Mouse (Mus musculus) kidney, postnatal 25 days (tissue): ENCODE results near the gene Olfr1270.
A peak's percentile ranks its signal among the peaks of the same experiment; 100 is the strongest.
"Not testable (repeated sequence)": the region's sequence is repeated elsewhere in the genome, so short reads cannot be mapped to it uniquely, and the experiment has no call there.

ENCODE experiments used
- DNase-seq, 2 experiments: peaks; one replicate each; pipeline ENCODE4 v3.0.0; 2021; ENCODE audit warnings: mixed read lengths in 2 of 2

Gene Olfr1270

DNA sequence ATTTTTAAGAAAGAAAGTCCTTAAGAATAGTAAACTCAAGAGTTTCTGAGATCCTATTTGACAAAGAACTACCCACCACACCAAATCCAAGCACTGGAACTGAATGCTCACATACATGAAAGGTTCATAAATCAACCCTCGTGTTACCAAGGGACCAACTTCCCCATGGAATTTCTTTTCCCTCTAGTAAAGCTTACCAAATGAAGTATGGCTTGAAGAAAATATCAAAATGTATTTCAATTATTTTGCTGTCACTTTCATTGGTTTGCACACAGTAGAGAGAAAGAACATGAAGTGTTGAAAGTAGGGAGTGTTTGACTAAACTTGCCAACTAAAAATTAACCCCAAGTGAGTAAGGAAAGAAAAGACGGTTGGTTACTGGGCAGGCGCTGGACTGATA, at the start of gene Olfr1270:
TSS of gene Olfr1270 (minus strand) at position 101 of the 400 bp plus-strand sequence.
- no peak for DNase-seq

DNA sequence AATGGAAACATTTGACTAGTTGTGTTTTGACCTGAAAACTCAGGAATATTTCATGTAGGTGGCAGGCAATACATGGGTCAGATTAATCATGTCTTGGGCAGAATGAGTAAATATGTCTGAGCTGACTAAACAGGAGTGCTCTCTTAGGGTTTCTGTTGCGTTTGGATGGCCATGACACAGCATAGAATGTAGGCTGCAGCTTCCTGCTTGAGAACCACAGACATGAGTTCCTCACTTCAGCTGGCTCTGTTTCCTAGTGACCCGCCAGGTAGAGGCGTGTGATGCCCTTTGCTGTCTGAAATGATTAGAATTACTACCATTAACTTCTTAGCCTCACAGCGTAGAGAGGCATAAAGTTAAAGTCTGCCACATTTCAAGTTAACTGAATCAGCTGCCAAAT, 46.7 kb upstream of the Olfr1270 start:
- DNase-seq: not testable (repeated sequence)

DNA sequence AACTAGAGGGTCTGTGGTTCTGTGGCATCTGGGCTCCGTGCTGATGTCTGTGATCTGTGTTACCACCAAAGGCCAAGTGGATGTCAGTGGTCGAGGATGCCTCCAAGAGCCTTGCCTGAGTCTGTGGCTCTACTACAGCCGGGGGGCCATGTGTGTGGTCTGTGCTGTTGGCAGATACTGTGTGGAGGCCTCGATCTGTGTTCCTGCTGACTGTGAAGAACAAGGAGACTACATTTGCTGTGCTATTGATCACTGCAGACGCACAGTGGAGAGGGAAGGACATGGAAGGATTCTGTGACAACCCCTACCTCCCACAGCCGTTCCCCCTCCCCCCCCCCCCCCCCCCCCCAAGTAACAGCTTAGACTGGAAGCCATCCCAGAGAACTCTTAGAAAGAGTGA, 42.4 kb upstream of the Olfr1270 start:
- not testable (repeated sequence) for DNase-seq

DNA sequence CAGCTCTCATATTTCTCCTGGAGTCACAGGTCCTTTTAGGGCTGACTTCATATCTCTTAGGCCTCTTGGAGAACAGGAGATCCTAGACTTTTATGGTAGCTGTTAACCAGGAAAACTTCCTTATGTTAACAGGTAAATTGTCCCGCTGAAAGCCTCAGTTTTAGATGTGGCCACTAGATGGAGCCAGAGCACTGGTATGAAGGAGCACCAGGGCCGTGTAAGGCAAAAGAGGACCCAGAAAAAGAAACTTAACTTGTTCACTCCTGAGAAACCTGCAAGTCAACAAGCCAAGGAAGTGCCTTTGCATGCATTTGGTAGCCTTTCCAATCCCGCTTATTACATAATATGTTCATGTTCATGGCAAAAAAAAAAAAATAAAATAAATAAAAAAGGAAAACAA, 41.9 kb upstream of the Olfr1270 start:
- DNase-seq: not testable (repeated sequence)

DNA sequence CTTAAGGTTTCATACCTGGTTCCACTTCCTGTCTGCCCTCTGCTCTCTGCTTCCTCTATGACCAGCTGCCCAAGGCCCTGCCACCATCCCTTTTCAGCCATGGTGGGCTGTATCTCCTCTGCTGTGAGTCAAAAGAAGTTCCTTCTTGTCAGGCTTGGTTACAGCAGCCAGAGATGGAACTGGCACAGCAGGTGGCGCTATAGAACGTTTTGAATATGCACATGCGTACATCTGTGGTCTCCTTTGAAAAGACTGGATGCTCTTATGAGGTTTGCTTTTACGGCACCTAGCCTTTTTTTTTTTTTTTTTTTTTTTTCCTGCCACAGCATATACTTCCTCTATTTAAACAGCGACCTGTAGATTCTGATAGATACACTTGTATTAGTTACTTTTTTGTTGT, 34.2 kb upstream of the Olfr1270 start:
- not testable (repeated sequence) for DNase-seq

DNA sequence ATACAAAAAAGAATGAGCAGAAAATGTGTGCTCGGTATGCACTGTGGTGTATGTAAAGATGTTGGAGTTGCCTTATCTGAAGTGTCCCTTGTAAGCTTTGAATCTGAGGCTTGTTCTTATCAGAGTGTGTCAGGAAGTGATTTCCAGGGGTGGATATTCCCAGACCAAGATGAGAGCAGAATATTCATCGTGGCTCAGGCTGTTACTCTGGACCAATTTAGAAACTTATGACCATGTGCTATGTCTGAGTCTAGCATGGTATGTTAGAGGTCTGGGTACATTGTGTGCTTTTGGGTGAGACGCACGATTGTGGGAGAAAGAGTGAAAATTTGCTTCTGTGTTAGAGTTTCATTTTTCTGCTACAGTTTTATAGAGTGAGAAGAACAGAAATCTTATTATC, 33.2 kb upstream of the Olfr1270 start:
- DNase-seq: not testable (repeated sequence)

DNA sequence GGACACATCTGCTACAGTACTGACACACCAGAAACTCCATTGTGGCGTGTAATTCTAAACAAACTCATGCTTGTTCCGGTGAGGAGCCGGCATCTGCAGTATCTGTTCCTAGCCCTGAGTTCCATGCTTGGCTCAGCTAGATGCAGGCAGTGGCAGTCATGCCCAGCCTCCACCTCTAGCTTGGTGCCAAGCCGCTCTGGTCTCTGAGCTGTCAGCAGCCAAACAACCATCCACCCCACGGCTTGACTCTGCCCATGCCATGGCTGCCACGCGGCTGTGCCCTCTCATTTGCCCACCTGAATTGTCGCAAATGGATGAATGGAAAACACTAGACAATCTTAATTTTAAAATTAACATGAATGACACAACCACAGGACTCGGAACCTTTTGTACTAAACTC, 1.0 kb upstream of the Olfr1270 start:
- peak in 1 of 2 experiments; percentile 34 for DNase-seq

DNA sequence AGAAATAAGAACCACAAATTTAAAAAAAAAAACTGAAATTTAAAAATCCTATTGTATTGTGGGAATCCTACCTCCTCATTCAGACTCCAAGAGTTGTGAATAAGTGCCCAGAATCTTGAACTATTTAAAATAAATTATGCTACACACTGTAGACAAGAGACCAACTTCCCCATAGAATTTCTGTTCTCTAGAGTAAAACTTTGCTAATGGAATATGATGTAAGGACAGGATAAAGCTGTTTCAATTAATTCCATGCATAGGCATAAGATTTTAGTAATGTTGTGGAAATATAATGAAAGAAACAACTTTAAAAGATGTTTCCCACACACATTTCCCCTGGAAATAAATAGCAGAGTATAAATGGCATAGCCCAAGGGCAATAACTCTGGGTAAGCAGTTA, 10.7 kb downstream of the Olfr1270 start, which contains the start of gene Olfr32:
TSS of gene Olfr32 (minus strand) at position 101 of the 400 bp plus-strand sequence.
- no peak for DNase-seq

DNA sequence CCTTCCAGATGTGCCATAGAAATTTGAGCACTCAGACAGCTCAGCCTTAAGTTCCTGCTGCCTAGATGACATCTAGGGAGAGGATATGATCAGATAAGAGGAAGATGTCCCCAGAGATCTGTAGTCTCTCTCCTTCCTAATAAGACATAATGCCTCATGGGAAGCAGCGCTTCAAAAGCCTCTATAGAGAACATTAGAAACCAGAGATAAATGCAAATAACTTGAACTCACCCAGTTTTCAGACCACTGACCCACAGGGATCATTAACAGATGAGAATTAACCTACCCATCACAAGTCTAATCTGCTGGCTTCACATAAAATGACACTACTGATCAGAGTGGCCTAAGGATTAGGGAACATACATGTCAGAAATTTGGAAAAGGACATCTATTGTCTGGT, 31.6 kb downstream of the Olfr1270 start, which contains the start of gene Olfr1269:
TSS of gene Olfr1269 (minus strand) at position 101 of the 400 bp plus-strand sequence.
- DNase-seq: no peak
